Mouse (Mus musculus) large intestine, adult 2 months (tissue): ENCODE results near the gene Efna3. TPM values are rescaled to one million over a fixed set of nuclear protein-coding genes. Genes with fewer than 3 reads are reported as not detected.

Experiments
- DNase-seq: peaks from one replicate; pipeline ENCODE4 v3.0.0-alpha.2; 2012; ENCODE audit warnings: low read depth, low spot score
- WGBS: fragments of 180-500 bp; shearing (Covaris S2); methylation state at CpG from one replicate; pipeline ENCODE4 v1.1.7; 2018; 5-methylcytosine and 5-hydroxymethylcytosine counted together
- polyA plus RNA-seq: library from polyadenylated mRNA; depleted of rRNA; stranded (reverse); fragments of >200 nt; gene quantifications from 2 replicates; pipeline ENCODE4 v1.2.3, GENCODE M21; 2012

Gene Efna3
- polyA plus RNA-seq, 1 experiment, result 7.4 TPM

- WGBS, result 9% methylated on average over 11 of the region's 11 CpGs
- DNase-seq, result no peak
Observed at GRCm38 (mm10) chr3:89340465-89340864, 17.7 kb upstream of the Efna3 start.

DNA sequence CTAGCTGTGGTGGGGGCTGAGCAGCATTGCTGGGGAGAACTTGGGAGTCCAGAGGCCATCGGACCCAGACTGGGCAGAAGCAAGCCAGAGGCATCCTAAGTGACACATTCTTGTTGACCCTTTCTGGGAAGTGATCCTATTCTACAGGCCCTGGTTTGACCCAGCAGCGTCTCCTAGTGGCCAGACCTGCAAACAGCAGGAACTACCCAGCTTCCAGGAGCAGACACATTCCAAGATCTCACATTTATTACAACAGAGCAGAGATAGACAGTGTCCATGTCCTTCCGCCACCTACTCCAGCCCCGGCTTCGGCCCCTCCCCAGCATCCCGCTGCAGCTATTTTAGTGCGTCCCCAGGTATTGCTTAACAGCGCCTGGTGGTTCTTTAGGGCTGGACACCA, 16.7 kb upstream of the Efna3 start:
- 15% methylated on average over 8 of the region's 8 CpGs for WGBS
- no peak for DNase-seq

GRCm38 (mm10) chr3:89337721-89338578, 15.2 kb upstream of the Efna3 start, which contains the start of gene Efna4:
Gene Efna4, minus strand, starts transcription at chr3:89338028.
- WGBS, result 1% methylated on average over 44 of the region's 44 CpGs
- no peak for DNase-seq

DNA sequence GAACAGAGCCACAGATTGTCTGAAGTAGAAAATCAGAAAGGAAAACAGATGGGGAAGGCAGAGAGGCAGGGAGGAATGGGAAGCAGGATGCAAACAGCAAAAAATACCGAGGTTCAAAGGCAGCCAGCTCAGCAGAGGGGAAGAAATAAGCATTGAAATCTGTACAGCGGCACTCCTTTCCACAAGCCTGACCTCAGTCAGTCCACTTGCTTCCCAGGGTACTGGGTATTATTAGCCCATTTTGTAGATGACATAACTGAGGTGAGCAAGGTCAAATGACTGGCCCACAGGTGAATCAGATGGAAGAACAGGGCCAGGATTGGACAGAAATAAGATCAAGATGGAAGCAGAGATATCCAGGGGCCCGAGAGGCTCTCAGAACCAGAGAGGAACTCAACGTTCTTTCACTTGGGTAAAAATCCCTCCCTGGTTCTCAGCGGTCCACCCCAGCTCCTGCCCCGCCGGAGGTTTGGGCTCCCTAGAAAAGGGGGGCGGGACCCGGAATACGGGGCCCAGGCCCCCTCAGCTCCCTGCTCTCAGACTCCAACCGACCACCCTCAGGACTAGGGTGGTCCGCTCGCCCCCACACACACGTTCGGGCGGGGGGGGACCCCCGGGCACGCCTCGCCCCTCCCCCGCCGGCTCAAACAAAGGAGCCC, 14.4 kb upstream of the Efna3 start:
- WGBS, result 1% methylated on average over 21 of the region's 21 CpGs
- no peak for DNase-seq

DNA sequence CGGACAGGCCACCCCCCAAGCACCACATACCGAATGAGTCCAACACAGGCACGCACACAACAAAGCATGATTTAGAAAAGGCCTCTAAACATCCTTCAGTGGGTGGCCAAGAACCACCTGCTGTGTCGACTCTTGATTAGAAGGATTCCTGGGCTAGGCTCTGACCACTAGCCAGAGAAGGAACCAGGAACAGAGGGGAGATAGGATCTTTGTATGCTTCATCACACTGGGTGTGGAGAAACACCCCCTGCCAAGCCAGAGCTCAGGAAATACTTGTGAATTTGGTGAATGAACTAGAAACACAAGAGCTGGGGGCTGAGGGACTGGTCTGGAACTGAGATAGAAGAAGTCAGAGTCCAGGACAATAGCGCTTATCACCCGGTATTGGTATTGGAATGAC, 13.8 kb upstream of the Efna3 start:
- 19% methylated on average over 6 of the region's 6 CpGs for WGBS
- no peak for DNase-seq

DNA sequence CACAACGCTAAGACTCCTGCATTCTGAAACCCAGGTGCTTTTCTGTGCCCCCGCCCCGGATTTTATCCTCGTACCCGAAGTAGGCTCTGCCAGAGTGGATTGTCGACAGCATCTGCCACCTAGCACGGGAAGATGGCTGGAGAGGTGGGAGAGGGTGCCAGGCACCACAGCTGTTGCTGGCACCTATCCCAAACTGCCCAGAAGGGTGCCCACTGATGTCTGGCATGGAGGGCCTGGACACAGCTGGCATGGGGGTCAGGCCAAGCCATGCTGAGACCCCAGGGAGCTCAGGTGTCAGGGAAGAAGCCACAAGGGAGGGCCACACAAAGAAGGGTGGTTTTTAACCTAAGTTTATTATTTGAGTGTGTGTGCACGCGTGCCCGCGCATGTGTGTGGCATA, 10.3 kb upstream of the Efna3 start:
- DNase-seq, result no peak
- WGBS, result 34% methylated on average over 11 of the region's 11 CpGs

DNA sequence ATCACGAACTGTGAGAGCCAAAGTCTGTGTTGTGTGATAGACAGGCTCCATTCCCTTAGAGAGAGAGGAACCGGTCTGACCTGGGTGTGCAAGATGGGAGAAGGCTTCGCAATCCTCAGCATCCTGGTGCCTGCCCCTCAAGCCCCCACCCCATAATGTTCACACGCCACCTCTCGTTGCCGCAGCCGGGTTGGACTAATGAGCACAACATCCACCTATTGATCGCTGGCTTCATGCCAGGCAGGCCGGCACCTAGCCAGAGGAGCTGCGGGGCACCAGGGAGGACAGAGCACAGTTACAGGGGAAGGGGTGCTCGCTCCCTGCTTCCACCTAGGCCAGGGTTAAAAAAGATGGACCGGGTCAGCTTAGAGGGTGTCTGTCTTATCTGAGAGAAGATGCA, 9.7 kb upstream of the Efna3 start:
- DNase-seq, result no peak
- 25% methylated on average over 12 of the region's 12 CpGs for WGBS

GRCm38 (mm10) chr3:89332013-89332412, 9.2 kb upstream of the Efna3 start:
- no peak for DNase-seq
- WGBS, result 44% methylated on average over 10 of the region's 10 CpGs

DNA sequence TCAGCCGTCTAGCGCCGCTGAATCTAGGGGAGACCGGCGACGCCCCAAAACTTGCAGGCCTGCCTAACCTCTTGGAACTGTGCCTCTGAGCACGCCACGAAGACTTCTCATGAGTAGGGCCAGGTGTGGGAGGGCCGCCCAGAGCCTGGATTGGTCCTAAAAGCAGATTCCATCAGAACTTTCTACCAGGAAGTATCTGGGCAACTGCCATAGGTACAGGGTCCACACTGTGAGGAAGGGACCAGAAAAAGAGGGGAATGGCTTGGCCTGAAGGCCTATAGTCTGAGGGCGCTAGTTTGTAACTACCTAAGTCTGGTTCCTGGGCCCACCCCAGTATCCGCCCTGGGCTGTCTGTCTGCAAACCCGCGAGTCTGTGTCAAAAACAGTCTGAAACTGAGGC, 8.8 kb upstream of the Efna3 start:
- WGBS, result 39% methylated on average over 13 of the region's 13 CpGs
- DNase-seq, result no peak

DNA sequence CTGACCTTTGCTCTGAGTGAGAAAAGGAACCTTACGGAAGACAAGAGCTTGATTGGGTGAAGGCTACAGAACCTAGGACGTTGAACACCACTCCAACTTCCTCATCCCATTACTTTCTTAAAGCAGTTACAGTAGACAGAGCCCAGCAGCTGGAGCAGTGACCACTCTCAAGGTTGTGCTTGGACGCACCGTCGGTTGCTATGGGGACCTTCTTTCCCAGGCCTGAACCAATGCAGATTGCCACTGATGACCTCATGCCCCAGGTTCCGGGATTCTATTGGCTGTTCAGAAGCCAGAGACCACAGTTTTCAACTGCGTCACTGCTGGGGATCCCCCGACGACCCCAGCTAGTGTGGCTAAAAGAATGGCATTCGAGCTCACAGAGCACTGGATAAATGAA, 8.2 kb upstream of the Efna3 start:
- DNase-seq, result no peak
- 26% methylated on average over 10 of the region's 10 CpGs for WGBS

GRCm38 (mm10) chr3:89330346-89330745, 7.6 kb upstream of the Efna3 start:
- DNase-seq, result no peak
- 77% methylated on average over 3 of the region's 3 CpGs for WGBS

DNA sequence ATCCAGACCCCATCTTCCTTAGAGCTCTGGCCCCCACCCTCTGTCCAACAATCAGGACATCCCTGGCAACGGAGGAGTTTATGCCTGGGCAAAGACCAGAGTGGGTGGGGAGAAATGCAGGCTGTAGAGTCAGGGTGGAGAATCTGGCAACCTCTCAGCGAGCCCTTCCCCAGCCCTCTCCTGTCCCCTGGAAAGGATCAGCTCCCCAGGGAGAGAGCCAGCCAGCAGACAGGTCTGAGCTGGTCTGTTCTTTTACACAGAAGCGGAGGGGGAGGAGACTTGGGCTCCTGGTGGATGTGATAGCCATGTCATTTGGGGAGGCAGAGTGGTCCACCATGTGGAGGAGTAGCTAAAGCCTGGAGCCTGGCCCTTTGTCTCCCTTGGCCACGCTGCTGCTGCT, 5.9 kb upstream of the Efna3 start:
- 15% methylated on average over 4 of the region's 4 CpGs for WGBS
- no peak for DNase-seq

DNA sequence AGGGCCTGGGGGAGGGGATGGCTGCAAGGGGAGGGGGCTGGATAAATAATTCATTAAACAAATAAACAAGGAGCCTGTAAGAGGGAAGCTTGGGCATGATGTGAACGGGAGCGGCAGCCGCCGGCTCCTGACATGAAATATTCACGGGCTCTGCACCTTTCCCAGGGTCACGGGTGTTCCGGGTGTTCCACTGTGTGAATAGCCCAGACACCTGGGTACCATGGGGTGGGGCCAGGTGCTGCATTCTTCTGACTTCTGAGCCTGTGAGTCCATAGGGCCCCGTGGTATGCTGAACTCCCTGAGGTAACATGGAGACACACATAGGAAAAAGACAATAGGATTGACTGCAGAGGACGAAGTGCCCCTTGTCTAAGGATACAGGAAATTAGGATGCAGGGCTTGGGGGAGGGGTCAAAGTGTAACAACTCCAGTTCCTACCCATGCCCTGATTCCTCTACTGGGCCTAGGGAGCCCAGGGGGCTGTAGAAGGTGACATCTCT, 4.7 kb upstream of the Efna3 start:
- DNase-seq, result no peak
- 32% methylated on average over 9 of the region's 9 CpGs for WGBS

- no peak for DNase-seq
- WGBS, result 98% methylated on average over 8 of the region's 8 CpGs
Observed at GRCm38 (mm10) chr3:89325882-89326281, 3.1 kb upstream of the Efna3 start.

DNA sequence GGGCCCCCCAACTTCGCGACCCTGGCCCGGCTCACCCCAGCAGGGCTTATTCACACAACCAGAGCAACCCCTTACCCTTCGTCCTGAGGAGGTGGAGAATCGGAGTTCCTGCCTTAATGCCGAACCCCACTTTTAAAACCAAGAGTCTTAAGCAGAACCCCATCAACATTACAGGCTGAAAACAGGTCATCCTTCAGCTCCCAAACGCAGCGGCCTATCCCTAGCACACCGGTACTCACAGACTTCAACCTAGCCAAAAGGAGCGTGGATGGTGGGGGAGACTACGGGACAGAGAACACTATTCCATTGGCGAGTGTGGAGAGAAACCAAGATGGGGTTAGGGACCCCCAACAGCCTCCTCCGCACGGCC, 649 bp downstream of the Efna3 start:
- WGBS, result 3% methylated on average over 14 of the region's 14 CpGs
- no peak for DNase-seq

GRCm38 (mm10) chr3:89321183-89322130, 1.3 kb downstream of the Efna3 start:
- 1% methylated on average over 66 of the region's 66 CpGs for WGBS
- no peak for DNase-seq

GRCm38 (mm10) chr3:89320581-89321182, 2.1 kb downstream of the Efna3 start:
- WGBS, result under 1% methylated on average over 41 of the region's 41 CpGs
- no peak for DNase-seq

GRCm38 (mm10) chr3:89319591-89320350, 3.0 kb downstream of the Efna3 start:
- WGBS, result 4% methylated on average over 56 of the region's 58 CpGs
- DNase-seq, result no peak
